Comparison of ENCODE assay signal across 14 mouse cellular contexts in genomic region chr11:51922421-51922841, GRCm38 (mm10). TPM values are rescaled to one million over a fixed set of nuclear protein-coding genes. Genes with fewer than 3 reads are reported as not detected.
DNase-seq lines count a peak whose midpoint lies in the region; ATAC-seq and TF ChIP-seq lines count a peak whose summit lies in the region.
"Had no signal": no experiment of that assay in that cellular context is flagged by ENCODE, and none has a peak within 500 bp of the region (broad histone marks: within the 10 kb centered on the region; RNA-seq: fewer than 3 reads in every experiment).

No protein-coding gene starts in this region.

- in situ Hi-C loops in Patski (cut with MboI; ENCODE audit: low pct_unique_long_range_greater_than_20kb): no loop called here

- TF ChIP-seq CTCF in Patski (IDR thresholded peaks at IDR 0.05): no peak

- CTCF ChIA-PET in Patski (lab: Charles Lee): interaction anchor here (0.8 to 1.4 kb wide), 3 partner anchors 10 to 45 kb away, joined by 3 to 4 read pairs (median 3); no protein-coding TSS in a partner anchor

- DNase-seq in heart, adult 9 months (ENCODE audit: low spot score in 2 of 2): peak; percentile 30 to 53
- DNase-seq in heart, postnatal 4 days: no peak
- DNase-seq in 3134 (ENCODE audit: extremely low read depth, insufficient read length, low spot score) (peak; percentile 80), Patski (ENCODE audit: low read depth, low spot score) (no peak)
- peak; percentile 31 for DNase-seq in gastrocnemius, postnatal 14 days
- DNase-seq in urinary bladder, adult 2 months (ENCODE audit: low spot score): no peak
- no peak for DNase-seq in retina, embryonic 14.5 days (ENCODE audit: low spot score)
- DNase-seq: adrenal gland, adult 2 months; cerebellum, adult 18-20 months; lung, postnatal 14 days; right cerebral cortex, postnatal 25 days had no signal

- peak; percentile 71 for ATAC-seq in Patski
- ATAC-seq: intestine, embryonic 15.5 days had no signal

- intact Hi-C loops in gastrocnemius, postnatal 14 days (cut with DNase I; ENCODE audit: low total_unique reads): no loop called here

- POLR2A ChIA-PET in Patski (lab: Charles Lee): interaction anchor here (0.8 to 1.3 kb wide), 6 partner anchors 14 to 64 kb away, joined by 3 to 5 read pairs (median 3); partner anchors contain the start of gene Cdkn2aipnl

- H3K27me3 ChIP-seq in Patski: no peaks in the 10 kb centered on the region
- H3K27me3 ChIP-seq: embryonic facial prominence, embryonic 13.5 days; intestine, embryonic 15.5 days; kidney, embryonic 15.5 days had no signal

RNA-seq across cellular contexts. Expression of gene Cdkn2aipnl, which starts 45.0 kb away (rescaled TPM):
- total RNA-seq in heart, postnatal 4 days (2021): 10 to 100 TPM; 25.4 to 30.7 TPM
- 32.2 TPM for polyA plus RNA-seq in Patski (2021)
- 10 to 100 TPM; 14.8 to 16.2 TPM for total RNA-seq in gastrocnemius, postnatal 14 days (2021)
- 21.2 and 23.8 TPM in 2 replicates for polyA plus RNA-seq in urinary bladder, adult 2 months (2012; rRNA removed)

Comparison
In these comparisons a context has a peak if more than half of its experiments do, and no peak if none do; other contexts are left out.
1. DNase-seq: peak in heart, adult 9 months (2 of 2), 3134 (single experiment) and gastrocnemius, postnatal 14 days (single experiment); none in heart, postnatal 4 days (single experiment), Patski (single experiment), urinary bladder, adult 2 months (single experiment) and retina, embryonic 14.5 days (single experiment).